Mouse (Mus musculus): ENCODE data around the gene Col6a6. TPM values are rescaled to one million over a fixed set of nuclear protein-coding genes. Genes with fewer than 3 reads are reported as not detected.
"Not testable (repeated sequence)": the region's sequence is repeated elsewhere in the genome, so short reads cannot be mapped to it uniquely, and the experiment has no call there.

Col6a6 gene
- polyA plus RNA-seq, 1 experiment: not detected

- Histone ChIP-seq H3K36me3 (ENCODE audit: control insufficient read depth, insufficient read depth, low read length) (no peaks in the 10 kb centered on the region), H3K4me3 (ENCODE audit: low read depth, low read length) (no peak overlapping the region), H3K27ac (ENCODE audit: insufficient read depth, low read depth, low read length) (no peak overlapping the region), H3K27me3 (ENCODE audit: control insufficient read depth, insufficient read depth, low read length) (no peaks in the 10 kb centered on the region), H3K4me1 (ENCODE audit: control insufficient read depth, insufficient read depth, insufficient read length, low read length) (no peaks in the 10 kb centered on the region)
- WGBS: 72% methylated on average over 4 of the region's 4 CpGs
- no peak for TF ChIP-seq CTCF (IDR thresholded peaks at IDR 0.05; ENCODE audit: extremely low read depth, insufficient read length, insufficient replicate concordance, low read depth, low read length)
- no peak for TF ChIP-seq POLR2A (IDR thresholded peaks at IDR 0.05; ENCODE audit: low read depth, low read length)
These were observed 20.4 kb upstream of the Col6a6 start for GRCm38 (mm10) chr9:105848396-105848795.

DNA sequence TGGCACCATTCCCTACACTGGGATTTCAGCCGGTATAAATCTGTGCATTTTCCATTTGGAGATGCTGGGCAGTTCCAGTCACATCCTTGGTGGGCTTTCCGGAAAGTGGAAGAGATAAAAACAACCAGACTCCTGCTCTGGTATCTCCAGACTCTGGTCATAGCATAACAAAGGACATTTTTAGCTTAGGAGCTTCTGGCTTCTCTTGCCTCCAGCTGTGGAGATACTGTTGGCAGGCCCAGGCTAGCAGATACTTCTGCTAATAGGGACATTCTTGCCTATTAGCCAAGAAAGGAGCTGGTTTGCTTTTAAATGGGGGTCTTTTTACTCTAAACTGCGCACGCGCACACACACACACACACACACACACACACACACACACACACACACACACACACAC, 19.3 kb upstream of the Col6a6 start:
- 90% methylated on average over 5 of the region's 5 CpGs for WGBS

DNA sequence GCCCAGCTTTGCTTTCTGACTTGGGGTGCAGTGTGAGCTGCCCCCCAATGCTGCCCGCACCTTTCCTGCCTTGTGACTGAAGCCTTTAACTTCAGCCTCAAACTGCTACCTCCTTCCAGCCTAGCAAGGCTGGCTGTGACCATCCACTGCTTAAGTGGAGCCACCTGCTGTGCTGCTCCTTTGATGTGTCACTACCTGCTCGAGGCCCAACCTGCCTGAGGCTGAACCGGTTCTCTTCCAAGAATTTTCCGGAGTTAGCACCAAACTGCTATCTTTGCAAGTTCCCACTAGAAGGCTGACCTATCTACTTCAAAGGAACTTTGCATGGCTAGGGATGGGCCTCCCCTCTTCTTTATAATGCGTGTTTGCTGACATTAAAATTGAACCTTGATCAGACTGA, 13.4 kb upstream of the Col6a6 start:
- not testable (repeated sequence) for H3K4me3 ChIP-seq (ENCODE audit: low read depth, low read length); H3K36me3 ChIP-seq (ENCODE audit: control insufficient read depth, insufficient read depth, low read length); H3K4me1 ChIP-seq (ENCODE audit: control insufficient read depth, insufficient read depth, insufficient read length, low read length); H3K27ac ChIP-seq (ENCODE audit: insufficient read depth, low read depth, low read length); H3K27me3 ChIP-seq (ENCODE audit: control insufficient read depth, insufficient read depth, low read length)
- 40% methylated on average over 5 of the region's 5 CpGs for WGBS

More for the DNA sequence above, 19.3 kb upstream of the Col6a6 start:
- Histone ChIP-seq H3K27me3 (ENCODE audit: control insufficient read depth, insufficient read depth, low read length) (no peaks in the 10 kb centered on the region), H3K27ac (ENCODE audit: insufficient read depth, low read depth, low read length) (no peak overlapping the region), H3K4me3 (ENCODE audit: low read depth, low read length) (no peak overlapping the region), H3K36me3 (ENCODE audit: control insufficient read depth, insufficient read depth, low read length) (no peaks in the 10 kb centered on the region), H3K4me1 (ENCODE audit: control insufficient read depth, insufficient read depth, insufficient read length, low read length) (no peaks in the 10 kb centered on the region)
- TF ChIP-seq POLR2A (IDR thresholded peaks at IDR 0.05; ENCODE audit: low read depth, low read length) (no peak), CTCF (IDR thresholded peaks at IDR 0.05; ENCODE audit: extremely low read depth, insufficient read length, insufficient replicate concordance, low read depth, low read length) (no peak)

- TF ChIP-seq CTCF (IDR thresholded peaks at IDR 0.05; ENCODE audit: extremely low read depth, insufficient read length, insufficient replicate concordance, low read depth, low read length) (no peak), POLR2A (IDR thresholded peaks at IDR 0.05; ENCODE audit: low read depth, low read length) (no peak)
- no peaks in the 10 kb centered on the region for H3K36me3 ChIP-seq (ENCODE audit: control insufficient read depth, insufficient read depth, low read length)
- no peak overlapping the region for H3K4me3 ChIP-seq (ENCODE audit: low read depth, low read length)
- no peaks in the 10 kb centered on the region for H3K27me3 ChIP-seq (ENCODE audit: control insufficient read depth, insufficient read depth, low read length)
- WGBS: 88% methylated on average over 5 of the region's 5 CpGs
- H3K27ac ChIP-seq (ENCODE audit: insufficient read depth, low read depth, low read length): no peak overlapping the region
- no peaks in the 10 kb centered on the region for H3K4me1 ChIP-seq (ENCODE audit: control insufficient read depth, insufficient read depth, insufficient read length, low read length)
These were observed 11.2 kb upstream of the Col6a6 start for GRCm38 (mm10) chr9:105839147-105839515.

DNA sequence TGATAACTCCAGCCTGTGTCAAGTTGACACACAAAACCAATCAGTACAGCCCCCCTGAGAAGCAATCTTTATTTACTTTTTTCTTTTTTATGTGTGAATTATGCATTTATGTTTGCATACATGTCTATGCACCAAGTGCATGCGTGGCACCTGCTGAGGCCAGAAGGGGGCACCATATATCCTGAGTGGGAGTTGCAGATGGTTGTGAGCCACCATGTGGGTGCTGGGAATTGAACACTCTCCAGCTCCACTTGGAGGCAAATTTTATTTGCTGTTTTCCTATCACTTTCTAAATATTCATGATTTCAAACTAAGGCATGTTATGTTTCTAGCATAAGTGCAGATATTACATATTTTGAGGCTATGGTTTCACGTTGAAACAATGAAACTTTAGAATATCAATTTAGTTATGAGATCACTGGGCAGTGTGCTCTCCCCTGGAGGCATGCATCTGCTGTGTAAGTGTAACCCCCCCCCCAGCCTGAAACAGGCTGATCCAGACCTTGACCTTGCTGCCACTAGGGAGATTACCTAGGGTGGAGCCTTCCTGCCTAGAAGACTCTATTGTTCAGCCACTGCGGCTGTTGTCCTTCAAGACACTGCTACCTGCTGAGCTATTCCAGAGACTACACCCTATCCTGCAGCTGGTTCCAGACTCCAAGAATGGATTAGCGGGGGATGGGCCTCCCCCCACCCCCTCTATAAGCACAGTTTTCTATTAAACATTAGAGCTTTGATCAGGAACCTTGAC, 10.6 kb upstream of the Col6a6 start:
- WGBS: 84% methylated on average over 4 of the region's 4 CpGs
- Histone ChIP-seq H3K4me3 (ENCODE audit: low read depth, low read length) (no peak overlapping the region), H3K36me3 (ENCODE audit: control insufficient read depth, insufficient read depth, low read length) (no peaks in the 10 kb centered on the region)

GRCm38 (mm10) chr9:105835587-105835986, 7.6 kb upstream of the Col6a6 start:
- H3K4me1 ChIP-seq (ENCODE audit: control insufficient read depth, insufficient read depth, insufficient read length, low read length): no peaks in the 10 kb centered on the region
- H3K36me3 ChIP-seq (ENCODE audit: control insufficient read depth, insufficient read depth, low read length): no peaks in the 10 kb centered on the region
- 62% methylated on average over 7 of the region's 7 CpGs for WGBS
- H3K27me3 ChIP-seq (ENCODE audit: control insufficient read depth, insufficient read depth, low read length): no peaks in the 10 kb centered on the region
- no peak for TF ChIP-seq CTCF (IDR thresholded peaks at IDR 0.05; ENCODE audit: extremely low read depth, insufficient read length, insufficient replicate concordance, low read depth, low read length)
- TF ChIP-seq POLR2A (IDR thresholded peaks at IDR 0.05; ENCODE audit: low read depth, low read length): no peak
- H3K4me3 ChIP-seq (ENCODE audit: low read depth, low read length): no peak overlapping the region
- no peak overlapping the region for H3K27ac ChIP-seq (ENCODE audit: insufficient read depth, low read depth, low read length)

More for the DNA sequence above, 10.6 kb upstream of the Col6a6 start:
- TF ChIP-seq CTCF (IDR thresholded peaks at IDR 0.05; ENCODE audit: extremely low read depth, insufficient read length, insufficient replicate concordance, low read depth, low read length): no peak
- no peak for TF ChIP-seq POLR2A (IDR thresholded peaks at IDR 0.05; ENCODE audit: low read depth, low read length)
- Histone ChIP-seq H3K27ac (ENCODE audit: insufficient read depth, low read depth, low read length) (no peak overlapping the region), H3K27me3 (ENCODE audit: control insufficient read depth, insufficient read depth, low read length) (no peaks in the 10 kb centered on the region), H3K4me1 (ENCODE audit: control insufficient read depth, insufficient read depth, insufficient read length, low read length) (no peaks in the 10 kb centered on the region)

GRCm38 (mm10) chr9:105834799-105835198, 6.8 kb upstream of the Col6a6 start:
- no peaks in the 10 kb centered on the region for H3K27me3 ChIP-seq (ENCODE audit: control insufficient read depth, insufficient read depth, low read length)
- H3K4me3 ChIP-seq (ENCODE audit: low read depth, low read length): no peak overlapping the region
- no peak for TF ChIP-seq CTCF (IDR thresholded peaks at IDR 0.05; ENCODE audit: extremely low read depth, insufficient read length, insufficient replicate concordance, low read depth, low read length)
- TF ChIP-seq POLR2A (IDR thresholded peaks at IDR 0.05; ENCODE audit: low read depth, low read length): no peak
- H3K27ac ChIP-seq (ENCODE audit: insufficient read depth, low read depth, low read length): no peak overlapping the region
- 36% methylated on average over 4 of the region's 4 CpGs for WGBS
- H3K36me3 ChIP-seq (ENCODE audit: control insufficient read depth, insufficient read depth, low read length): no peaks in the 10 kb centered on the region
- no peaks in the 10 kb centered on the region for H3K4me1 ChIP-seq (ENCODE audit: control insufficient read depth, insufficient read depth, insufficient read length, low read length)

Measured in small intestine, adult 2 months (tissue).